Mouse (Mus musculus) mouse trophoblast stem cell (cell line): ENCODE measurements at regions not wholly inside any gene's neighbourhood (a gene's known extent, or its start where the extent isn't known, plus 50 kb on each side); places are given as distances from the start of the nearest gene placed in this dataset.

ENCODE experiments used
- in situ Hi-C, 2 experiments: fragments of 300-500 bp; cut with MseI, MboI; formaldehyde crosslinking; loops; 2 replicates in 1 of 2; 3 replicates in 1 of 2; pipeline ENCODE4 v1.15.1; 2025

- in situ Hi-C loops, result no loop called here
Observed at GRCm38 (mm10) chr2:79134281-79134680, 120.9 kb upstream of the Itga4 start.

DNA sequence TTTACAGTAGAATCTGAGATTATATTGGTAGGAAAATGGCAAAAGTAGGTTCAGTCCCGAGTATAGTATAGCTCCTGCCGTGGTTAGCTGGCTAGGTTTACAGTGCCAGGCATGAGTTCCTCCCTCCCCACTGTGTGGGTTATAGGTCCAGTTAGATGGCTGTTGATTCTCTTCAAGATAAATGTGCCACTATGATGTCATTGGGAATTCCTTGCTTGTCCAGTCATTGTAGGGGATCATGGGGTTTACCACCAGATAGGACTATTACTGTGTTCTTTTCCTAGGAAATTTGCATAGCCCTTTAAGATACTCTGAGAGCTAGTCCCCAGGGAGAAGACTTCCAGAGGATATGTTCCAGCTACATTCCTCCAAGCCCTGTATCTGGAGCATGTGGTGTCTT lies 119.2 kb upstream of the Itga4 start:
- in situ Hi-C loops, result no loop called here

- in situ Hi-C loops, result no loop called here
Observed at GRCm38 (mm10) chr2:79136619-79137458, 118.4 kb upstream of the Itga4 start.

- in situ Hi-C loops, result no loop called here
Observed at GRCm38 (mm10) chr2:79137694-79138171, 117.5 kb upstream of the Itga4 start.

DNA sequence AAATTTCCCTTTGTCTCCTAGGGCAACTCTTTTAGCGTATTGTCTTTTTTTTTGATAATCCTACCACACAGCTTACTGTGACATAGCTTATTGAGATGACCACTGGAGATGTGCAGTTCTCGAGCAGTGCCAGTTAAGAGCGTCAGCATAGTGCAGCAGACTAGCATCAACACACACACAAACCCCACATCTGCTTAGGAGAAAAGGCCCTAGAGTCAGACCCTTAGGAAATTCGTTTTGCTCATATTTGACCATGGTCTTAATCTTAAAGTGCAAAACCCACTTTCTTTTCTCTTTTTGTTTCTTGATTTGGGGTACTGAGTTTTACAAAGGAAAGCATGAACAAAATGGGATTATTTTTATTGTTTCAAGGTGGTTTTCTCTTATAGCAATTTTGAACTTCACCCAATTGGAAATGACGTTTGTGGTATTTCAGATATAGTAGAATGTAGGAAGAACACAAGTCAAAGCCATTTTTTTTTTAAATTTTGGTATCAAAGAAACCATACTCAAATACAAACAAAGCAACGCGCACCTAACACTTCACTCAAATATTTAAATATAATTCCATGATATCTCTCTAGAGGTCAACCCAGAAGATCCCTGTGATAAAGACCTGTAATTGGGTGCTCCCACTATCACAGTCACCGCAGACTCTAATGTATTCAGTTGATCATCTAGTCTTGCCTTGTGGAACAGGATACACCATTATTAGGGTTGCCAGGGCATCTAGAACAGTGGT lies 116.7 kb upstream of the Itga4 start:
- in situ Hi-C loops, result no loop called here

- in situ Hi-C loops, result no loop called here
Observed at GRCm38 (mm10) chr2:79141961-79142360, 113.3 kb upstream of the Itga4 start.

GRCm38 (mm10) chr2:79143196-79143595 lies 112.0 kb upstream of the Itga4 start:
- in situ Hi-C loops, result no loop called here

GRCm38 (mm10) chr2:79145897-79146296 lies 109.3 kb upstream of the Itga4 start:
- in situ Hi-C loops, result no loop called here

GRCm38 (mm10) chr2:79146563-79146962 lies 108.7 kb upstream of the Itga4 start:
- in situ Hi-C loops, result no loop called here

DNA sequence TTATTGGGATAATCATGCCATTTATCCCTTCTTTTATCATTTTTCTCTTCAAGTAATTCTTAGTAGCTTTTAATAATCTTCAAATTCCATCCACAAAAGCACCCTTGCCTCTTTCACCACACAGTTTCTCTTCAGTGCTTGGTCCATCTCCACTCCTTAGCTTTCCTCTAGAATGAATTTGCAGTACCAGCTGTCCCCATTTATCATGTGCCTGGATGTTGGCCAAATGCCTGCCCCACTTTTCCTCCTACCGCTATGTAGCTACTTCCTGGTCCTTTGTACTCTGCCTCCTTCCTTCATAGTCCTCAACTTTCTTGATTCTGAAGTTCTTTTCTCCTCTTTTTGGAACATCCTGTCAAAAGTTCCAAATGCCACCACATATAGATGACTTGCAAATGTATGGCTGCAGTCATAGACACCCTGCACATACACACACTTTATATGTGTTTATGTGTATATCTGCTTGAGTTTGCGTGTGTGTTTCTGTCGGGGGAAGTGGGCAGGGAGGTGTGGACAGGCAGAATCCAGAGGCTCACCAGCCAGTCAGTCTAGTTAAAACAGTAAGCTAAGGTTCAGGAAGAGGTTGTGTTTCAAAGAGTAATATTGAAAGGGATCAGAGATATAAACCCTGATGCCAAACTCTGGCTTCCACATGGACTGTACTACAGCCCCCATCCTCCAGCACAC lies 106.1 kb upstream of the Itga4 start:
- in situ Hi-C loops, result no loop called here

DNA sequence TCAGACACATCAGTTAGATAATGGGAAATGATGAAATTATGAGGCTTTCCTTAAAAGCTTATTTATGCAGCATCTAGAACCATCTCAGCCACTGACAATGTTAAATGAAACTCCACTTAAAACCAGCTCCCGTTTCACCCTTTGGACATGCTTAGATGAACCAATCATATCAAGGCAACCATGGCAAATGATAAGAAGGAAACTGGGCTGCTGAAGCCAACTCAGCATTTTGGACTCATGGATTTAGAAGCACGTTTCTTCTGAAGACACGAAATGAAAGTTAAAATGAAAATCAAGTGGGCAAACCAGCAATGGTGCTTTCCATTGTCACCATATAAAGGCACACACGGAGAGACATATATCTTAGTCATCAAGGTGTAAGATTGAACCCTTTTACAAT lies 103.6 kb upstream of the Itga4 start:
- in situ Hi-C loops, result no loop called here

GRCm38 (mm10) chr2:79152031-79152694 lies 103.1 kb upstream of the Itga4 start:
- in situ Hi-C loops, result no loop called here

- in situ Hi-C loops, result no loop called here
Observed at GRCm38 (mm10) chr2:79152695-79153057, 102.5 kb upstream of the Itga4 start.

- in situ Hi-C loops, result no loop called here
Observed at GRCm38 (mm10) chr2:79153070-79153469, 102.2 kb upstream of the Itga4 start.

GRCm38 (mm10) chr2:79158450-79159055 lies 96.7 kb upstream of the Itga4 start:
- in situ Hi-C loops, result no loop called here

- in situ Hi-C loops, result no loop called here
Observed at GRCm38 (mm10) chr2:79159336-79159735, 95.9 kb upstream of the Itga4 start.

DNA sequence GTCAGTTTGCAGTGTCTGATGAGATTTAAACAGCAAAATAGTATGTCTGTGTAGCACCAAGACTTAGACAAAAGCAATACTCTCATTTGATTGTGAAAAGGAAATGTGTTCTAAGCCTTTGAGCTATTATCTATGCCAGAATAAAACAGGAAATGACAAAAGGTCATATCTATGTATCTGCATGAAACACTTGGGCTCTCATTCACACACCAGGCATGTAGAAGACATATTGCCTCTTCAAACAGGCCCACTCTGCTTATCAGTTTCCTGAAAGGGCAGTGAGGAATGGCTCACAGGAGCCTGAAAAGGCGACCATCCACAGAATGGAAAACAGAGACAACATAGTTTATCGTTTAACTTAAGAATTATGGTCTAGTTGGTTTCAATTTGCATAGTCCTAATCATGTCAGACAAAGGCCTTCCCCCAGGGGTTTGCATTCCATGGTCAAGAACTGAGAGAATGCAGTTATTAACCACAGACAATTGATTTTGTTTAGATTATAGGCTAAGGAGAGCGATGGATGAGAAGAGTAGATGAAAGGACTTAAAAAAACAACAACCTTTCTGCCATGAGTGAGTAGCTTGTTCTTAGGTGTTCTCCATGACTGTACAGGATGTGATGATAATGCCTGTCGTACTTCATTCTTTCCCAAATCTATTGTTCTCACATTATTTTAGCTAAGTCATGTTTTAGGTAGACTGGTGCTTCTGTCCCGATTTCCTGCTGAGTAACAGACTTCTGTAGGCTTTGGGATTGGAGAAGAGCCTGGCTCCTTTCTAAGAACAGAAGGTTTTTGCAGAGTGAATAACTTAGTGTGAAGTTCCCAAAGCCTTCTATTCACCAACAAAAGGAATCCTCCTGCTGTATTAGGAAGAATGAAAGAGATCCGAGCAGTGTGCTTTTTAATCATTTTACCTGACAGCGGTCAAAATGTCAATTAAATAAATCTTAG lies 82.0 kb upstream of the Itga4 start:
- in situ Hi-C loops, result no loop called here

DNA sequence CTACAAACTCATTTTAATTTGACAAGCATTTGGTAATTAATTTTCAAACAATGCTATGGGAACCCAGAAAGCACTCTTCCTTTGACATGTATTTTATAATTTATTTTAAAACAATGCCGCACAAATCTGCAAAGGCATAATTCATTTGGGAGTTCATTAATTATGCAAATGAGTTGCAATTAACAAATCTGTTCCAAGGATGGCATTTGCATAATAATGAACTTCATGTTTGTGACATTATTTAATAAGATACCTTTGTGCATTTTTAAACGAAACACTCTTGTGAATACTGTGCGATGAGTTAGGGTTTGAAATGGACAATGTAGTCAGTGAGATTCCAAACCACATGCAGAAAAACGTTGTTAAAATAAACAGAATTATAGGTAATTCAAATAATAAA lies 80.9 kb upstream of the Itga4 start:
- in situ Hi-C loops, result no loop called here

DNA sequence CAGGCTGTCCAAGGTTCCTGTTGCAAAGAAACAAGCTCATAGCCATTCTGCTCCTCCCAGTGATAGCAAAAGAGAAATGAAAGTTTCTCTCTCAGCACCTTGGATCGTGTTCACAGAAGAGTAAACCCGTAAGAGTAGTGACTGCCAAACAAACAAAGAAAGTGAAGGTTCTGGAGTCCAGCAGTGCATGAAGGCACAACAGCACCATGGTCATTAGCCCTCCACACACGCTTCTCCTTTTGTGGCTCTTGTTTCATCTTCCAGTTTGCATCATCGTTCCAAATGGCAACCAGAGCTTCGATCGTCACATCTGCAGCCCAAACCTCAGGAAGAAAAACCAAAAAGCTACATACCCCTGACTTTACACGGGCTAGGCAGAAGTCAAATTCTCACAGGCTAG lies 74.4 kb upstream of the Itga4 start:
- in situ Hi-C loops, result no loop called here

DNA sequence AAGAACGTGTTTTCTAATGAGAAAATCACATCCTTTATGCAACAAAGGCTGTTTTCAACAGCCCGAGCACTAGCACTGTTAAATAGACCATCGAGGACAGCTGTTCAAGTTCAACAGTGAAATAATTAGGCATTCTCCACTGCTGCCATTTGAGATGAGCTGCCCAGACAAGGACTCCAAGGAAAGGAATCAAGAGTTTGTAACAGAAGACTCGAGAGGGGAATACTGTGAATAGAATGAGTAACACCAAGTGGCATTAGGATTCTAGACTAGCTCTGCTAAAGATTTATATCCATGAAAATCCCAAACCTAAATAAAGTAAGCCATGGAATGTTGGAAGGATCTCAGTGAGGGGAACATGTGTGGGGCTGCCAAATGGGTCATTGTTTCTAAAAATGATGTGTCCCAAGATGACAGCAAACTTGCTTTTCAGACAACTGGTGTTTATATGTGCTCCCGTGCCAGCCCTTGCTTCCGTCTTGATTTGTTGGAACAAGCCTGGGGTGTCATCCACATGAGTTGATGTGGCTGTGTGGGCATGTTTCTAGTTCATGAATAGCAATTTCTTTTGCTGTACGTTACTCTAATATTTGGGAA lies 72.1 kb upstream of the Itga4 start:
- in situ Hi-C loops, result no loop called here
